Mouse (Mus musculus): Measurements from ENCODE around the gene Ybx1. TPM values are rescaled to one million over a fixed set of nuclear protein-coding genes. Genes with fewer than 3 reads are reported as not detected.

Gene Ybx1
- polyA plus RNA-seq, 1 experiment from 2014 or later = 170 TPM

DNA sequence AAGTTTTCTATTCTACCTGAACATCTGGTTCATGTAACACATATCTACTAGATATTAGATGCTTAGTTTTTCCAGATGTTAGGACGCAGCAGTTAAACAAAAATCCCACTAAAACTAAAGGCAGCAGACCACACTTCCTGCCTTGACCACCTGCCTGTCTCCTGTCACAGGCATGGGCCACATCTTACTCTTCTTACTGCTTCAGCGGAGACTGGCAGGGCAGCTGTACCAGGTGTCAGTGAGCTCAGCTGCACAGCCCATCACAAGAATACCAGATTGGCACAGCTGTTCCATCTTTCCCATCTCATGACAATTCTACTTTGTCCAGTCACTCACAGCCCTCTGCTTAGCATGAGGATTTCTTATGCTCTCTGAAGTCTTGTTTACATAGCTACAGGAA, 3.0 kb upstream of the Ybx1 start:
- ATAC-seq = no peak
- TF ChIP-seq CTCF (IDR thresholded peaks at IDR 0.05; ENCODE audit: low read depth) (no peak), EP300 (IDR thresholded peaks at IDR 0.05; ENCODE audit: low read depth) (no peak)
- Histone ChIP-seq H3K9me3 (ENCODE audit: low read length) (no peaks in the 10 kb centered on the region), H3K4me2 (ENCODE audit: low read depth, low read length) (no peak overlapping the region), H3K27ac (ENCODE audit: low read depth) (no peak overlapping the region), H3K9ac (replicated peaks) (no peak overlapping the region), H3K4me3 (ENCODE audit: low read depth, low read length) (no peak overlapping the region), H3K27me3 (ENCODE audit: insufficient read depth, low read length) (no peaks in the 10 kb centered on the region), H3K4me1 (ENCODE audit: insufficient read depth) (peaks cover 8% of the 10 kb centered on the region), H3K36me3 (replicated peaks; ENCODE audit: insufficient read depth, low read length) (no peaks in the 10 kb centered on the region)
- no peak for DNase-seq
- 83% methylated on average over 2 of the region's 2 CpGs for WGBS (ENCODE audit: insufficient replicate concordance)

DNA sequence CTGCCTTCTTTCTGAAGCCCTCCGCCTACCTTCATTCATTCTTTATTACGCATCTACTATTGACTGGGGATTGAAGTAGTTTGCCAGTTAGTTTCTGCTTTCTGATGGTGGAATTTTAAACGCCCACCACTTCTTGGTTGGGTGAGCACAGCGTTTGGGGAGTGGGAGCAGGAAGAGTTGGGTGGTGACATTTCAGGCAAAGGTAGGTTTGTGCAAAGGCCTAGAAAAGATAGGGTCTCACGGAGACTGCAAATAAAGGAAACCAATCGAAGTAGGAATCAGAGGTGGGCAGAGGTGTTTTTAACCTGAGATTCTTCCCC, 690 bp upstream of the Ybx1 start:
- H3K9ac ChIP-seq (replicated peaks) = peak overlapping the region; percentile 67
- H3K27ac ChIP-seq (ENCODE audit: low read depth) = 0 out of 2 replicates have a peak overlapping the region, but pooled peaks have one; percentile 46
- no peaks in the 10 kb centered on the region for H3K9me3 ChIP-seq (ENCODE audit: low read length)
- H3K4me1 ChIP-seq (ENCODE audit: insufficient read depth) = peaks cover 15% of the 10 kb centered on the region
- peak overlapping the region; percentile 88 for H3K4me3 ChIP-seq (ENCODE audit: low read depth, low read length)
- DNase-seq (no peak), ATAC-seq (no peak)
- H3K4me2 ChIP-seq (ENCODE audit: low read depth, low read length) = peak overlapping the region; percentile 72
- no peak for TF ChIP-seq EP300 (IDR thresholded peaks at IDR 0.05; ENCODE audit: low read depth)
- no peak for TF ChIP-seq CTCF (IDR thresholded peaks at IDR 0.05; ENCODE audit: low read depth)
- 0 out of 2 replicates have a peak, but pooled peaks cover 3% of the 10 kb centered on the region for H3K36me3 ChIP-seq (replicated peaks; ENCODE audit: insufficient read depth, low read length)
- WGBS (ENCODE audit: insufficient replicate concordance) = 6% methylated on average over 6 of the region's 6 CpGs
- no peaks in the 10 kb centered on the region for H3K27me3 ChIP-seq (ENCODE audit: insufficient read depth, low read length)

DNA sequence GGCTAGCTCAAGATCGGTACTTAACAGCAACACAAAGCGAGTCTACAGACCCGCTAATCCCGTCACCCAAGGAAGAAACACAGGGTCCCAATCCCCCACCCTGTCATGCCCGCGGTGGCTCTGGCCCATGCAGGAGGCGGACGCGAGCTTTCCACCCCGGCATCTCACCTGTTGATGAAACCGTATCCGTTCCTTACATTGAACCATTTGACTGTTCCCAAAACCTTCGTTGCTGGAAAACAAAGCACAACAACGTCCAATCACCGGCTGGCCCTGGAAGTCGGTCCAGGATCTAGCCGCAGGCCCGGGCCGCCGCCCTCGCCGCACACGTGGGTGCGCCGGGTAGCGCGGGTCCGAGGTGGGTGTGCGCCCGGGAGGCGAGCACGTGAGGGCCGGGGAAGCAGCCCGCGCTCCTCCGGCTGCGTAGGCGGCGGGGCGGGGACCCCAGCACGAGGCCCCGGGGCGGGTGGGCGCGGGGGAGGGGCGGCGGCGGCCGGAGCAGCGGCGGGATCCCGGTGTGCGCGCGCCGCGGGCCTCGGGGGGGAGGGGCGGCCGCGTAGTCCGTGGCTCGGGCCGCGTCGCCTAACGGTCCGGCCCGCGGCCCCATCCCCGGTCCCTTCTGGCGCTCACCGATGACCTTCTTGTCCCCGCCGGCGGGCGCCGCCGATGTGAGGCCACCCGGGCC, 688 bp downstream of the Ybx1 start:
- peak overlapping the region; percentile 88 for H3K4me3 ChIP-seq (ENCODE audit: low read depth, low read length)
- peak overlapping the region; percentile 81 for H3K27ac ChIP-seq (ENCODE audit: low read depth)
- DNase-seq (peak; percentile 66), ATAC-seq (peak; percentile 32)
- WGBS (ENCODE audit: insufficient replicate concordance) = under 1% methylated on average over 43 of the region's 80 CpGs
- H3K4me1 ChIP-seq (ENCODE audit: insufficient read depth) = peaks cover 15% of the 10 kb centered on the region
- TF ChIP-seq EP300 (IDR thresholded peaks at IDR 0.05; ENCODE audit: low read depth) = no peak
- no peak for TF ChIP-seq CTCF (IDR thresholded peaks at IDR 0.05; ENCODE audit: low read depth)
- H3K9ac ChIP-seq (replicated peaks) = peak overlapping the region; percentile 85
- peaks cover 6% of the 10 kb centered on the region for H3K36me3 ChIP-seq (replicated peaks; ENCODE audit: insufficient read depth, low read length)
- H3K27me3 ChIP-seq (ENCODE audit: insufficient read depth, low read length) = no peaks in the 10 kb centered on the region
- no peaks in the 10 kb centered on the region for H3K9me3 ChIP-seq (ENCODE audit: low read length)
- H3K4me2 ChIP-seq (ENCODE audit: low read depth, low read length) = peak overlapping the region; percentile 97

DNA sequence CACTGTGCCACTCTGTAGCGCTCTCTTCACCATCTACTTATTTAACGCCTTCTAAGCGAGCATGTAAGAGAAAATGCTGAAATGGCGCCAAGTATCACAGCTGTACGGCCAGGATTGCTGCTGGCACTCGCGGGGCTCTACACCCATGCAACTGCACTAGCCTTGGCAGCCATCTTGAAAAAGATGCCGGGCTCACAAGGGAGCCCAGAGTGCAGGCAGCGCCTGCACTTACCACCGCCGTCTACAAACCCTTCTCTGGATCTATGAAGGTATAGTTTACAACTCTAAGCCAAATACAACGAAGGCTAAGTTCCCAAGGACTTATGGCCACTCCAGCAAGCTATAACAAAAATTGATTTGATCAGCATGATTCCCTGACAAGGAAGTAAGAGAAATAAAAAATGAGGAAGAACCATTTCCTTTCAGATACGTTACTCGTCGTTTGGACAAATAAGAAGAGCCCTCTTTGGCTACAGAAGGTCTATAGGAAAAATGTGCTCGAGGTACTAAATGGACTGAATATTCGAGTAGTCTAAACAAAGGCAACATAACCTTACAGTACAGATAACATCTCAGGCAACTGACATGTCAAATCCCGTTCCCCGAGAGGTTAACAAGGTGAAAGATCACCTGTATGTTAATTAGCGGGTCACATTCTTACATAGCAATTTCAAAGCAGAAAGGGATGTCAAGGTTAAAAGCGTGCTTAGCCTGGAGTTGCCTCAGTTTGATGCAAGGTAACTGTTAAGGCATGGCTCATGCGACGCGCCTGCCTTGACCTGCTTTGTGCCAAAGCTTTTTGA, 1.4 kb downstream of the Ybx1 start:
- WGBS (ENCODE audit: insufficient replicate concordance) = under 1% methylated on average over 24 of the region's 24 CpGs
- H3K9ac ChIP-seq (replicated peaks) = peak overlapping the region; percentile 85
- H3K4me3 ChIP-seq (ENCODE audit: low read depth, low read length) = peak overlapping the region; percentile 88
- peak overlapping the region; percentile 81 for H3K27ac ChIP-seq (ENCODE audit: low read depth)
- no peaks in the 10 kb centered on the region for H3K27me3 ChIP-seq (ENCODE audit: insufficient read depth, low read length)
- TF ChIP-seq EP300 (IDR thresholded peaks at IDR 0.05; ENCODE audit: low read depth) = peak; percentile 25; the same call in 1 of the 2 replicates
- TF ChIP-seq CTCF (IDR thresholded peaks at IDR 0.05; ENCODE audit: low read depth) = no peak
- peak; percentile 64 for DNase-seq
- no peak for ATAC-seq
- H3K9me3 ChIP-seq (ENCODE audit: low read length) = no peaks in the 10 kb centered on the region
- H3K4me2 ChIP-seq (ENCODE audit: low read depth, low read length) = peak overlapping the region; percentile 97
- peaks cover 6% of the 10 kb centered on the region for H3K36me3 ChIP-seq (replicated peaks; ENCODE audit: insufficient read depth, low read length)
- H3K4me1 ChIP-seq (ENCODE audit: insufficient read depth) = peaks cover 15% of the 10 kb centered on the region

DNA sequence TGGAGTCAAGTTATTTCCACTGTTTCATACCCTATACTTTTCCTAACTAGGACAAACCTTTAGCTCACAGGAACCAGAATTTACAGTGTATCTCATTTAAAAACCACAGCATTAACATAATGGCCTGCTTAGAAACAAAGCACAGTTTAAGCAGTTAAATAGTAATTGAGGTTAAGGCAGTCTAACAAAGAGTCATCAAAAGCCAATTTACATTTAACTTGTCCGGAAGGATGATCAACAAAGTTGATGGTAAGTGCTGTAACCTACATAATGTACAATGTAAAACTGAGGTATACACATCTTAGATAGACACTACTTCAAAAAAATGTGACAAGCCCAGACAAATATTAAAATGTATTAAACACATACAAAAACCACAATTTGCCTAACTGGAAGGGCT, 2.5 kb downstream of the Ybx1 start:
- no peaks in the 10 kb centered on the region for H3K9me3 ChIP-seq (ENCODE audit: low read length)
- TF ChIP-seq CTCF (IDR thresholded peaks at IDR 0.05; ENCODE audit: low read depth) (no peak), EP300 (IDR thresholded peaks at IDR 0.05; ENCODE audit: low read depth) (no peak)
- peaks cover 9% of the 10 kb centered on the region for H3K36me3 ChIP-seq (replicated peaks; ENCODE audit: insufficient read depth, low read length)
- peak overlapping the region; percentile 85 for H3K9ac ChIP-seq (replicated peaks)
- H3K4me1 ChIP-seq (ENCODE audit: insufficient read depth) = peaks cover 17% of the 10 kb centered on the region
- peak overlapping the region; percentile 97 for H3K4me2 ChIP-seq (ENCODE audit: low read depth, low read length)
- 84% methylated on average over 1 of the region's 1 CpGs for WGBS (ENCODE audit: insufficient replicate concordance)
- H3K4me3 ChIP-seq (ENCODE audit: low read depth, low read length) = peak overlapping the region; percentile 88
- H3K27me3 ChIP-seq (ENCODE audit: insufficient read depth, low read length) = no peaks in the 10 kb centered on the region
- ATAC-seq (no peak), DNase-seq (no peak)
- H3K27ac ChIP-seq (ENCODE audit: low read depth) = no peak overlapping the region

DNA sequence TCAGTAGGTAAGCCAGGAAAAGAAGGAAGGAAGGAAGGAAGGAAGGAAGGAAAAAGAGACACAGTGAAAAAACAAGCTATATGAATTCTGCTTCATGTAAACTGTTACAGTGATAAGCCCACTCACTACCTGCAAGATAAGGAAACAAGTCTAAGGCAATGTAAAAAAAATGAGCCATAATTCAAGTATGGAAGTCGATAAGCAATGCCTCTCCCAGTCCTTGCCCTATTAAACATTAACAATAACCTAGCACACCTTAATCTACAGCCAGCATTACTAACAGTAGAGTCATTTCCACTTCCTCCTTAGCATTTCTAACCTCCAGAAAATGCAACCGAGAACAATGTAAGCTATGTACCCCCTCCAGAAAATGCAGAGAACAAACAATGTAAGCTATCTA, 9.1 kb downstream of the Ybx1 start:
- peak overlapping the region; percentile 31; the same call in 1 of the 2 replicates for H3K27ac ChIP-seq (ENCODE audit: low read depth)
- no peak for DNase-seq
- TF ChIP-seq CTCF (IDR thresholded peaks at IDR 0.05; ENCODE audit: low read depth) (no peak), EP300 (IDR thresholded peaks at IDR 0.05; ENCODE audit: low read depth) (peak; percentile 56)
- peaks cover 20% of the 10 kb centered on the region for H3K4me1 ChIP-seq (ENCODE audit: insufficient read depth)
- H3K4me2 ChIP-seq (ENCODE audit: low read depth, low read length) = no peak overlapping the region; the same call in 1 of the 2 replicates
- ATAC-seq = no peak
- H3K4me3 ChIP-seq (ENCODE audit: low read depth, low read length) = no peak overlapping the region
- H3K36me3 ChIP-seq (replicated peaks; ENCODE audit: insufficient read depth, low read length) = peaks cover 51% of the 10 kb centered on the region
- no peak overlapping the region for H3K9ac ChIP-seq (replicated peaks)
- WGBS (ENCODE audit: insufficient replicate concordance) = 36% methylated on average over 2 of the region's 2 CpGs
- H3K27me3 ChIP-seq (ENCODE audit: insufficient read depth, low read length) = no peaks in the 10 kb centered on the region
- H3K9me3 ChIP-seq (ENCODE audit: low read length) = no peaks in the 10 kb centered on the region
